Mouse (Mus musculus) CD4-positive helper T cell, adult 2 months (primary cell): ENCODE results near the gene Gm45521.

ENCODE experiments used
- DNase-seq: peaks from one replicate; pipeline ENCODE4 v3.0.0-alpha.2; 2012; ENCODE audit warnings: low read depth, missing footprints, low spot score

The Gm45521 gene

DNA sequence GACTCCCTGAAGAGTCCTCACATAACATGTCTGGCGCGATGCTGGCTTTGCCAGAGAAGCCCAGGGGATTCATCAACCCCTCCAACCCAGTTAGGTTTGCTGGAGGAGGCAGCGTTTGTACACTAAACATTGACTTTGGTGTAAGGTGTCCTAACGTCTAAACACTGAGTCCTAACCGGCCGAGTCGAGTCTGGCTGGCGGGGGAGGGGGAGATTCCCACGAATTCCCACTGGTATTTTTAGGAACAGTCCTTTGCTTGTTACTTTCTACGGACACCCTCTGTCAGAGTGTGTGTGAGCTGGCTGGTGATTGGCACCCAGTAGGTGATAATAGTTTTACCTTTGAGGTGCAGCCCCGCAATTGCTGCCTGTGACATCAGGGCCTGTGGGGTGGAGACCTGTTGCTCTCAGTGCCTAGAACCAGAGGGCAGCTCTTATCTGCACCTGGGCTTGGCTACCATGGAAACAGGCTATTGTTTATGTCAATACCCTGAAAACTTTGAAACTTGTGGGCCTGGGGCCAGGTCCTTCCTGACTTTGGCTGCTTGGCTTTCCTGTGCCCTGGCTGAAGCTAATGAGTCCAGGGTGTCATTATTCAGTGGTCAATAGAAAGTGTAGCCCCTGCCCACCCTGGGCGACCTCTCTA, 4.4 kb upstream of the Gm45521 start:
- DNase-seq, result peak; percentile 20

DNA sequence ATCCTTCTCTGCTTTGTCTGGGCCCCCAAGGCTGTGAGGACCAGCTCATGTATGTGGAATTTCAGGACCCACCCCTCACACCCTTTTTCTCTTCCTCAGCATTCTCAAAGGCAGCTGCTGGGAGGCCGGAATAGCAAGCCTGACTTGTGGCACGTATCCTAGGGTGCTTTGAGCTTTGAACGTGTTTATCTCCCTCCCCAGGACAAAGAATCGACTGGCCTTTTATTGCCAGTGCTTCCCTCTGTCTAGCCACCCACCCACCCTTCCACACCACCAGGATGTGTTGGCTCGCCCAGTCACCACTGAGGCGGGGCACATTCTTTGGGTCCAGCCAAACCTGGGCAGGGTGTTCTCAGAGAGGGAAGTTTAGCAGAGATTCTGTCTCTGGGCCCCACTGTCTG, 3.0 kb upstream of the Gm45521 start:
- no peak for DNase-seq

DNA sequence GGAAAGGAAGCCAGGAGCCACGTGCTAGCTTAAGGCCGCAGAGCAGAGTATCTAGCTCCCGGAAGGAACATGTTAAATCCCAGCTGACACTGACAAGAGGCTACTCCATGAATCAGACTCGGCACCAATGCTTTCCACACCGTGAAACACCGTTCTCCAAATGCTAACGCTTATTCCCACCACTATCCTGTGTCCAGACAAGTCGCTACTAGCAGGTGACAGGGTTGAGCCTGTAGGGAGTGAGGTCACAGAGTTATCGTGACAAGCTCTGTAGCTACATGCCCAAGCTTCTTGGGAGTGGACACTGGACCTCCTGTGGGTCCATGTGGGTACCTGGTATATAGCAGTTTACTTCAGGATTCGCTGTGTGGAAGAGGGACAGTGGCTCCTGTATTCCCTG, 661 bp upstream of the Gm45521 start:
- no peak for DNase-seq

DNA sequence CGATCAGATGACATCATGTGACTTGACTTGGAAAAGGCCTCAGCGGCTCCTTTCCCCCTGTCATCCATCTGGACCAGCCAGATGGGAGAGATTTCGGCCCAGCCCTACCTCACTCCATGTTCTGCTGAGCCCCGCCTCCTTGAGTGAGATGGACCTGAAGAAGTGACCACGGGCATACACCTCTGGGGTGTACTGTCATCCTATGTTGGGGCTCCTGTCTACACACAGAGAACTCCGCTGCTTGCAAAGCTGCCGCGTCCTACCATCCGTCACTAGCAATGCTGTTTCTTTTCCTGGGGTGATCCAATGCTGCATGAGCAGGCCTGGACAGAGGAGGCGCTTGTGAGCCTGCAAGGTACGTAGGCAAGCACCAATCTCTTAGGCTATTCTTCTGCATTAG, 3.5 kb downstream of the Gm45521 start:
- DNase-seq, result no peak

DNA sequence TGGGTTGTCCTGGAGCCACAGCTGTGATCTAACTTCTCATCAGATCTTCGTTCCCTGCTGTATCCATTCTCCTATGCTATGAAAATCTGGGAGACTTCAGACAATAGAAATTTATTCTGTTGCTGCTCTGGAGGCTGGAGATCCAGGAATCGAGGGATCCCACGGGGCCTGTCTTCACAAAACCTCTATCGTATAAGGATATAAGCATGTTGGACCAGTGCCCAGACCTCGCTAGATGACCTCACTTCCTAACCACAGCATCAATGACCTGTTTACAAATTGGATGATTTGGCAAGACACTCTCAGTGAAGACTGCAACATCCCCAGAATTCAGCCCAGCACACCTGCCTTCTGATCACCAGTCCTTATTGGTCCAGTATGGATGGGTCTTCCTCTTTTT, 4.6 kb downstream of the Gm45521 start:
- DNase-seq, result no peak

DNA sequence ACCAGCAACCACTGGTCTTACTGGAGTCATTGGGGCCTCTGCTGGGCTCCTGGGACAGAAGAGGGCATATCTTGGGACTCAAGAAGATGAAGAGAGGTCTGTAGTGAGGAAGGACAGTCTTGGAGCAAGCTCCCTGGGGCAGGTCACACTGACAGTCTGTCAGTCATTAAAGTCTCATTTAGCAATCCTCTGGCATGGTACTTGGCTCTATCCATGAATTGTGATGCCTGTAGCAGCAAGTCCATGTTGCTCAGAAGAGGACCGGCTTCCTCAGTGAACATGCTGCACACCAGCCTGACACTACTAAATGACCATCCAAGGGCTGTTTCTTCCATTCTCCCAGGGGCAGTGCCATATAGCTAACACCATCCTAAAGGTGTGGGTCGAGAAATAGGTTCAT, 5.5 kb downstream of the Gm45521 start:
- no peak for DNase-seq

DNA sequence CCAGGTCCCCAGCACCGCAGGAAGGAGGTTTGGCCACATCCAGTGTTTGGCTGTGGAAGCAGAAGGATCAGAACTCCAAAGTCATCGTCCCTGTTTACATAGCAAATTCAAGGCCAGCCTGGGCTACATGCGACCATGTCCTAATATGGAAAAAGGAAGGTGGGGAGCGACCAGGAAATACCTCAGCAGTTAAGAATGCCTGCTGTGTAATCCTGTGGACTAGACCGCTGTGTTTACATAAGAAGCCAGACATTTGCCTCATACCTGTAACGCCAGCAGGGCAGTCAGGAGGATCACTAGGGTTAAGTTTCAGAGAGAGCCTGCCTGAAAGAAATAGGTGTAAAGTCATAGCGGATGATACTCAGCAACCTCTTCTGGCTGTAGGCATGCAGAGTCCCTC, 6.1 kb downstream of the Gm45521 start:
- DNase-seq, result no peak

DNA sequence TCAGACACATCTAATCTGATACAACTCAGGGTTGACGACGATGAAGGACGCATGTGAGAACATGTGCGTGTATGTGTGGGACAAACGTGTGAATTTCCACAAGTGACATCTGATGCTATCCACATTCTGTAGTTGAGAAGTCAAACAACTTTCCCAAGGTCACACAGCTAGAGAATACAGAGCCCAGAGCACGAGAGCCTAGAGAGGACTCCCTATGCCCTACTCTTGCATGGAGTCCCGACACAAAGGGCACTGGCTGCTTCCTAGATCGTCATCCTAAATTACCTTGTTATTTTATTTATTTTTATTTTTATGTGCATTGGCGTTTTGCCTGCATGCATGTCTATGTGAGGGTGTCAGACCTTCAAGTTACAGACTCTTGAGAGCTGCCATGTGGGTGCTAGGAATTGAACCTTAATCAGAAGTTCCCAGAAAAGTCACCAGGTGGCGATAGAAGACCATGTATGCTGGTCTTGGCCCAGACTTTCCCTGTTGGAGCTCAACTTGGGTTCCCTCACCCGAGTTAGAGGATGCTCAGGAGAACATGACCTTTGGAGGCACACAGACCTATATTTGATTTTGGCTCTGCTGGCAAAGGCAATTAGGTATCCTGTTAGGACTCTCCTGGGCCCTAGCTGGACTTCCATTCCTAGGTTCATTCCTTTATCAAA, 7.3 kb downstream of the Gm45521 start:
- peak; percentile 69 for DNase-seq

DNA sequence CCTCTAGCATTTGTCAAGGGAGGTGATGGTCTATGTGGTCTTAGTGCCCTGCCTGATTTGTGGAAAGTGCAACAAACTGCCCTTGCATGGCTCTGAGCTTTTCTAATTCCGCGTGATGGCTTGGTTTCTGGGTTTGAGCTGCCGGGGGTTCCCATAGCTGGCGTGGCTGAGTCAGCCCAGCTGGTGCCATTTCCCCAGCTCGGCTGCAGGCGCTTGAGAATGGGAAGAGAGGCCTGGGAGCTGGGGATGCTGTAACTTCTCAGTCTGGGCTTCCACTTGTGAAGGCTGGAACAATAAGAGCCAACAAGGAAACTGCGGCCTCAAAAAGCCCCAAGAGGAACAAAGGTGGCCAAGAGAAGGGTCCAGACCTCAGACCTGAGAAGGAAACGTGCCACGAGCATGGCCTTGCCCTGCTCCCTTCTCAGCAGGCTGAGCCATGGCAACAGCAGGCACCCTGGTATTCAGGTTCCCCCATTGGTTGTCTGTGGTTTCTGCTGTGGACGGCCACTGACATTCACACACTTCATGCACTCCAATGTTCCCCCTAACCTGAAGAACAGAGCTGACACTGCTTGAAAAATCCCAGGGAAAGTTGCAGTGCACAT, 14.9 kb downstream of the Gm45521 start:
- no peak for DNase-seq

DNA sequence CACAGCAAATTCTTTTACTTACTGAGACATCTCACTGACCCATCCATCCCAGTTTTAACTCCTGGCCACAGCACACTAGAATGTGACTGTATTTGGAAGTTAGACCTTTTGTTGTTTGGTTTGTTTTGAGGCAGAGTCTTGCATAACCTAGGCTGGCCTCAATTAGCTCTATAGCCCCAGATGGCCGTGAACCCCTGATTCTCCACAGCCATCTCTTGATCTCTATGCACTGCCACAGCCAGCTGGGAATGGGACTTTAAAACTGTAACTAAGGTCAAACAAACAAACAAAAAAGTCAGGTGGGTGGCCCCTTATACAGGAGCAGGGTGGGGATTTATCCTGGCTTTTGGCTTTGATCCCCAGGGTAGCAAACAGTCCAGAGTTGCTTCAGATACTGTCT, 17.6 kb downstream of the Gm45521 start:
- no peak for DNase-seq

DNA sequence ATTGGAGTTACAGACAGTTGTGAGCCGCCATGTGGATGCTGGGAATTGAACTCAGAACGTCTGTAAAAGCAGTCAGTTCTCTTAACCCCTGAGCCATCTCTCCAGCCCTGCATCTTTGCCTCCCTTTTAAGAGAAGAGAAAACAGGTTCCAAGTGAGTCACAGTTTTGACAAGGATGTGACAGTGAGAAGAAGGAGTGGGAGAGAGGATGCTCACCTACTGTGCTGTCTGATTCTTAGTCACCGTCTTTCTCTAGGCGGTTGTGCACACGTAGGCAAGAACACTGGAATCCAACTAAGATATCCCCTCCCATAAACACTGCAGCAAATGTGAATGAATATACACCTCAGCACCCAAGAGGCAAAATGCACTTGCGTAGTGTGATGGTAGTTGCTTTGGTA, 18.1 kb downstream of the Gm45521 start:
- no peak for DNase-seq

DNA sequence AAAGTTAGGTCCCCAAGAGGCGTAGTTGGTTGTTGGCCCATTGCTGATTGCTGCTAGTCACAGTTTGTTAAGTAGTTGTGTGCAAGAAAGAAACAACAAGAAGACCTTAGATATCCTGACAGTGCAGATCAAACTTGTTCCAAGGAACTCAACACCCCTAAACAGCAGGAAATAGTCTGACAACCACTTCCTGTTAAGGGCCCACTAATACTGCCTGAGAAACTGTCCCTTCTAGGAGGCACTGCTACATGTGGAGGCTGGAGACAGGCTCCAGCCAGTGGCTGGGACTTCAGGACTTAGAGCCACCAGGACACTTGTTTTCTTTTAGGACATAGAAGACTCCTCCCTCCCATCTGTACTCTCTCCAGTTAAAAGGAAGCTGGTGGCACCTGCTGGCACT, 20.4 kb downstream of the Gm45521 start:
- peak; percentile 48 for DNase-seq

DNA sequence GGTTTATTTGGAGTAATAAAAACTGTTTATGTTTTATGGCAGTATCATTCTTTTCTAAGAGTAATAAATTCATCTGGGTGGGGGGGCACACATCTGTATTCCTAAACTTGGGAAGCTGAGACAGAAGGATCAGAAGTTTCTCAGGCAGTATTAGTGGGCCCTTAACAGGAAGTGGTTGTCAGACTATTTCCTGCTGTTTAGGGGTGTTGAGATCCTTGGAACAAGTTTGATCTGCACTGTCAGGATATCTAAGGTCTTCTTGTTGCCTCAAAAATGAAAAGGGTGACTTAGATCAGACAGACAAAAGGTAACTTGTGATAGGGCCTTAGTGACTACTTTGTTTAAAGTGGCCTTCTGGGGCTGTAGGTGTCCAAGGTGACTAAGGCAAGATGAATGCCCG, 21.1 kb downstream of the Gm45521 start:
- no peak for DNase-seq

DNA sequence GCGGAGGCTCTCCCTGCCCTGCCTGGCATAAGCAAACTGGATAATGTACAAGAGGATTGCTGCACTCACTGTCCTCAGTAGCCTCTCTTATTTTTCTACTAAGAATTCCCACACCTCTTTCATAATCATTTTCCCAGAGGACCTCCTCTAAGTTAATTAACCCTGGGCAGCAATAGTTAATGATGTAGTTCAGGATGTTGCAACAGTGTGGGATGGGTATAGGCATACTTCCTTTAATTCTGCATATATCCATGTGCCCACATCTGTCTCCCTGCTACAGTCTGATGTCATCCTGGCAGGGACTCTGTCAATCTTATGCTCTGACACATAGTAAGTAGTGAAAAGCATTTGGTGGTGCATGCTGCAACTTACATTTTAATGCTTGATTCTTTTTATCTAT, 24.1 kb downstream of the Gm45521 start:
- no peak for DNase-seq

DNA sequence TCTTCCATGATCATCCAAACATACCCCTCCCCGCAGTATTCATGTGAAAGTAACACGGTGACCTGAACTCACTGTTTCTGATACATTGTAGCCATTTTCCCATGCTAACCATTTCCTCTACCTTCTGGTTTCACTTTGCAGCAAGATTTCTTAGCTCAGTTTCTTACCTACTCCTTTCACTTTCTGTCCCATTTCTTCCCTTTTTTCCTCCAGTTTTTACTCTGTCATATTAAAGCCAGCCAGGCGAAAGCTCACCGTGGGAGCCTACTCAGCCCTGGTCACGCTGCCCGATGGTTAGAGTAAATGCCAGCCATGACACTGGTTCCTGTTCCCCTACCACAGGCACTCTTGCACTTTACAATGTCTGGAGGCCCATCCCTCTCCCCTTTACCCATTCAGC, 29.8 kb downstream of the Gm45521 start:
- DNase-seq, result no peak

DNA sequence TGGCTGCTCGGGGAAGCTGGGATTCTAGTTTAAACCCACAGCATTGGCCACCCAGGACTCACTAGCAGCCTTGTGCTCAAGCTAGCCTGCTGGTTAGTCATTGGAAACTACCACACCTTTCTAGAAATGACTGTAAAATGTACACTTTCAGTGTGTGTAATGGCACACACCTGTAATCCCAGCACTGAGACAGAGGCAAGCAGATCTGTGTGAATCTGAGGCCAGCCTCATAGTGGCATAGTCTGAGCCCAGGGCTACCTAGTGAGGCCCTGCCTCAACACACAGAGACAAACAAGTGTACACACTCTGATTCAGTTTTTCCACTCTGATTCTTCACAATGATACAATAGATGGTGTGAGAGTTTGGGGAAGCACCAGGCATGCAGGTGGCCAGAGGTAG, 32.3 kb downstream of the Gm45521 start:
- peak; percentile 65 for DNase-seq

DNA sequence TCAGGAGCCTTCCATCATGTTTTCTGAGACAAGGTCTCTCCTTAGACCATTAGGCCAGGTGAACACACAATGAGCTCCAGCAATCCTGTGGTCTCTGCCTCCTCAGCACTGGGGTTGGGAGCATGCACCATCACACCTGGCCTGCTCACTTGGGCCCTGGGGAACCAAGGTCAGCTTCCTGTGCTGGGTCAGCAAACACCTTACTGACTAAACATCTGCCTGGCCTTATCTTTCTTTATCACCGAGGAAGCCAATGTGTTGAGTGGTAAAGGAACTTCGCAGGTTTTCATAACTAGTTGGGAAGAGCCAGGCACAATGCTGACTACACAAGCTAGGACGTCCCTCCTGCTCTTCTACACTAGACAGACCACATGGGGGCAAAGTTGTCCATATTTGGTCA, 32.9 kb downstream of the Gm45521 start:
- DNase-seq, result no peak

DNA sequence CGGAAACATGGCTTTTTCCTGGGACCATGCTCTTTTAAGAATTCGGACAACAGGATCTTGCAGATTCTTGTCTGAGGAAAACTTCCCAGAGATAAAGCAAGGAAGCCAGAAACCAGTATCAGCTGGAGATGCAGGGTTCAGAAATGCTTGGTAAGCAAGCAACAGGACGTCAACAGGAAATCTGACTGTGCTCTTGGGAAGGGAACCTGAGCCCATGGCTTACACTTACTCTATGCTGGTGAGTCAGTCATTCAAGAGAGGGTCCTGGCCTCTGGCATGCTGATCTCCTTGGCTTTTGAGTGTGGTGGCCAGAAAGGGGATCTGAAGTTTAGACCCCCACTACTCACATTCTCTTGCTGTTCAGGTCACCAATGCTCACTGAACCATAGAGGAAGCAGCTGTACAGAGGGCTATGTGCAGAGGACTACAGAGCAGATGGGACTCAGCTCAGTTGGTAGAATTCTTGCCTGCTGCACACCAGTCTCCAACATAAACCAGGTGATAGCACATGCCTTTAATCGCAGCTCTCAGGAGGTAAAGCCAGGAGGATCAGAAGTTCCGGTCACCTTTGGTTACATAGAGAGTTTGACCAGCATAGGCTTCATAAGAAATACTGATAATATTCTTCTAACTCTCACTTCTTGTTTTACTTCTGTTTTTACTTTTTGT, 34.2 kb downstream of the Gm45521 start:
- DNase-seq, result no peak

DNA sequence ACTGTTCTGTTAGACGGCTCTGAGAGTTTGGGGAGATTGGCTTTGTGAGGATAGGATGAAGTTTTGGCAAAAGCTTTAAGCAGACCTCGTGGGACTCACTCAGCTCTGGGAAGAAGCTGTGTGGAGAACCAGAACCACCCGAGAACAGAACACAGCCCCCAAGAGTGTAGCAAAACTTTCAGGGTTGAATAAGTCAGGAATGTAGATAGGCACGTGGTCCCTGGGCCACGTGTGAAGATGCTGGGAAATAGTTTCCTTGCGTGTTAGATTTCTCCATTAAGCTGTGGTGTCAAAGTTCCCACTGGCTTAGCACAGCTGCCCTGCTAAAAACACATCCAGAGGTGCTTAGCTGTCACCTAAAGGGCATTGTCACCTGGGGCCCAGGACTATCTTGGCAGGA, 35.1 kb downstream of the Gm45521 start:
- no peak for DNase-seq

DNA sequence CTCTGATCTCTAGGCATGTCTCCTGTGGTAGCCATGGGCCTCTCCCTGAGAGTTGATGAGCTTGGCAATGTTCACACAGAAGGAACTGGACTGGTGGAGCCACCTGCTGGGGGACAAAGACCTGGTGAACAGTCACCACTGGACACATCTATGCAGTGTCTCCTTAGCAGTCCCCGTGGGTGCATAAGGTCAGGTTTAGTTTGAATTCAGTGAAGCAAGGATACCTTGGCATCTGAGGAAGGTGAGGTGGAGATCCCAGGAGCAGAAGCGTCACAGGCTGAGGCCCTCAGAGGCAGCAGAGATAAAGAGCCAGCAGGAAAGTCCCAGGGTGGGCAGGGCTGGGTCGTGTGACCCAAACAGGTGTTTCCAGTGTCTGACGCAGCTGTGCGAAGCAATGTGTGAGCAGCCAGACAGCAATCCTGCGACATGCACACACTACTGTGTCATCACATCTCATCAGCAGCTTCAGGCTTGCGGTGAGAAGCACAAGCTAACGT, 37.2 kb downstream of the Gm45521 start, which contains the start of gene Dnase1l3:
Gene Dnase1l3 (minus strand): TSS at position 303 of the 497 bp plus-strand sequence.
- DNase-seq, result peak; percentile 73

DNA sequence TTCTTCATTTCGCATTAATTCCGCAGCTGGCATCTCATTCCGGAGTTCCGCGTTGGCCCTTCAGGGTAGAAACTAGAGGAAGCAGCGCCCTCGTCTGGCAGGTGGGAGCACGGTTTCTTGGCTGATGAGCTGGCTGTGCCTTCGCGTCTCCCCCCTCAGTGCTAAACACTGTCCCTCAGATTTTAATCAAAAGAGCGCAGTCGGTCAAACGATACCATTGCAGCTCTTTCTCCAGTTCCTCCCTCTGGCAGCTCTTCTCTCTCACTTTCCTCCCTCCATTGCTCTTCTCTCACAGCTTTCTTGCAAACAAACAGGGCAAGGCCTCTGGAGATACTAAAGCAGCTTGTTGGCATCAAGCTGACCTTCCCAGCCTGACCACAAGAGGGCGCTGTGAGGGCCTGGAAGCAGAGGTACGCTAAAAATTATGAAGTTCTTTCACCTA, 40.2 kb downstream of the Gm45521 start:
- DNase-seq, result peak; percentile 89

DNA sequence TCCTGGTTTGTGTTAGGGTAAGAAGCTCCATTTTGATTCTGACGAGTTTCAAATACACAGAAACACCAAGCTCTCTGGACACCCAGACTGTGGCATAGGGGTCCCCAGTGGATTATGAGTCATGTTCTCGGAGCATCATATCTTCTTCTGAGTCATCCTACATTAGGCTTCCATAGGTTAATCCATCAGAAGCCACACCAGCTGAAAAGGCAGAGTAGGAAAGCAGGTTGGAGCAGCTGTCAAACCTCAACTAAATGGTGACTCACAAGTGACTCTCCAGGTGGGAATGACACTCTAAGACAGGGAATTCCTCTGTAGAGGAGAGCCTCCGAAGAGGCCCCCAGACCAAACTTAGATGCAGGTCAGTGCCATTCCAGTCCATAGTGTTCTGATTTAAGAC, 41.9 kb downstream of the Gm45521 start:
- DNase-seq, result no peak
